Mouse (Mus musculus) ES-Bruce4 (cell line): Measurements from ENCODE around the gene Fam19a5. TPM values are rescaled to one million over a fixed set of nuclear protein-coding genes. Genes with fewer than 3 reads are reported as not detected.

Source experiments
- H3K27ac ChIP-seq: 2 replicates; pipeline ENCODE4 v1.5.1; 2012; ENCODE audit warnings: low read length, inconsistent platforms; ENCODE audit not compliant: insufficient read depth
- H3K27me3 ChIP-seq: 2 replicates; pipeline ENCODE4 v1.6.1; 2012; ENCODE audit warnings: mild to moderate bottlenecking, low read length, inconsistent platforms; ENCODE audit not compliant: control insufficient read depth, poor library complexity, insufficient read depth, severe bottlenecking
- H3K36me3 ChIP-seq: 2 replicates; pipeline ENCODE4 v1.6.1; 2012; ENCODE audit warnings: inconsistent platforms, mild to moderate bottlenecking, low read length, moderate library complexity; ENCODE audit not compliant: control insufficient read depth, poor library complexity, insufficient read depth, severe bottlenecking
- H3K4me1 ChIP-seq: one replicate; pipeline ENCODE4 v1.8.1; 2011; ENCODE audit warnings: low read length; ENCODE audit not compliant: control insufficient read depth, insufficient read depth
- H3K4me3 ChIP-seq: 2 replicates; pipeline ENCODE4 v1.5.1; 2011; ENCODE audit warnings: low read depth, mild to moderate bottlenecking, low read length
- H3K9ac ChIP-seq: 2 replicates; pipeline ENCODE4 v1.6.1; 2012; ENCODE audit warnings: low read depth, mild to moderate bottlenecking, inconsistent platforms; ENCODE audit not compliant: poor library complexity, severe bottlenecking
- H3K9me3 ChIP-seq: replicated peaks from 2 replicates; pipeline ENCODE4 v1.6.1; 2012; ENCODE audit warnings: mild to moderate bottlenecking, low read length, inconsistent platforms; ENCODE audit not compliant: control insufficient read depth, poor library complexity, insufficient read depth, severe bottlenecking
- CTCF ChIP-seq: IDR thresholded peaks from one replicate; pipeline ENCODE4 v1.8.1; 2011; ENCODE audit warnings: low read depth, low read length
- EP300 ChIP-seq: IDR thresholded peaks from 2 replicates; pipeline ENCODE4 v1.6.1; 2011; ENCODE audit warnings: low read depth, low read length; ENCODE audit not compliant: insufficient read depth
- POLR2A ChIP-seq: IDR thresholded peaks from one replicate; pipeline ENCODE4 v1.8.1; 2011; ENCODE audit warnings: low read length; ENCODE audit not compliant: insufficient read depth
- polyA plus RNA-seq: library from polyadenylated mRNA; stranded (reverse); fragments of >200 nt; gene quantifications from 2 replicates; pipeline ENCODE4 v1.2.4, GENCODE M21; 2011; ENCODE audit warnings: low read depth; ENCODE audit not compliant: missing spikeins, insufficient read depth, insufficient read length

The Fam19a5 gene
- polyA plus RNA-seq, 1 experiment = 3.2 TPM

GRCm38 (mm10) chr15:87686415-87687040 lies 142.4 kb downstream of the Fam19a5 start:
- no peak for TF ChIP-seq CTCF
- no peak for TF ChIP-seq EP300
- TF ChIP-seq POLR2A = no peak
- H3K9ac ChIP-seq = no peak overlapping the region
- no peaks in the 10 kb centered on the region for H3K4me1 ChIP-seq
- no peaks in the 10 kb centered on the region for H3K9me3 ChIP-seq
- H3K4me3 ChIP-seq = no peak overlapping the region
- H3K27me3 ChIP-seq = no peaks in the 10 kb centered on the region
- no peaks in the 10 kb centered on the region for H3K36me3 ChIP-seq
- H3K27ac ChIP-seq = no peak overlapping the region

DNA sequence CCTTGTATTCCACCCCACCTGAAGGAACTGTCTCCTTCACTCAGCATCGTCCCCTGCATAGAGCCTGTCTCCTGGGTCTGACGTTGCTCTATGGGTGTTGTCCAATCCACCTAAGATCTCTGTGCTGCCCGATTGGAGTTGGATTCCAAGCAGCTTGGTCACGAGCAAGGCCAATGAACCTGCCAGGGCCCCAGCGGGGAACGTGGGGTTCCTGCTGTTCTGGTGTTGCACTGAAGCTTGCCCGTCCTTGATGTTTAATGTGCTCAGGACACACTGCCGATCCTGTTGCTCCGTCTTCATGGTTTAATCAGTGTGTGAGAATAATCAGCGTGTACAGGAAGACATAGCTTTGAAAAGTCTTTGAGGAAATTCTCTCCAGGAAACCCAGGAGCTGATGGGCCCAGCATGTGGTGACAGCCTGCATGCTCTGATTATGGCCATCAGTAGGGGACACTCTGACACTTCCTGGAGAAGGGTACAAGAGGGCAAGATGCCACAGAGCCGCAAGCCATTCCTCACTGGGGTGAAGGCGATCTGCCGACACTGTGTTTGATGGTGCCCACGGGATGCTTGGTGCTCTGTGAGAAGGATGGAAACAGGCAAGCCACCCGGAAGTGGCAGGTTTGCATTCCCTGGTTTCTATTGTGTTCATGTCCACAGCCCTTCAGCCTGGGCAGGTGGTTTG lies 147.3 kb downstream of the Fam19a5 start:
- H3K9me3 ChIP-seq = no peaks in the 10 kb centered on the region
- no peaks in the 10 kb centered on the region for H3K27me3 ChIP-seq
- no peaks in the 10 kb centered on the region for H3K36me3 ChIP-seq
- TF ChIP-seq CTCF = no peak
- no peak for TF ChIP-seq EP300
- TF ChIP-seq POLR2A = no peak
- H3K27ac ChIP-seq = no peak overlapping the region
- no peak overlapping the region for H3K4me3 ChIP-seq
- H3K9ac ChIP-seq = no peak overlapping the region
- H3K4me1 ChIP-seq = no peaks in the 10 kb centered on the region

DNA sequence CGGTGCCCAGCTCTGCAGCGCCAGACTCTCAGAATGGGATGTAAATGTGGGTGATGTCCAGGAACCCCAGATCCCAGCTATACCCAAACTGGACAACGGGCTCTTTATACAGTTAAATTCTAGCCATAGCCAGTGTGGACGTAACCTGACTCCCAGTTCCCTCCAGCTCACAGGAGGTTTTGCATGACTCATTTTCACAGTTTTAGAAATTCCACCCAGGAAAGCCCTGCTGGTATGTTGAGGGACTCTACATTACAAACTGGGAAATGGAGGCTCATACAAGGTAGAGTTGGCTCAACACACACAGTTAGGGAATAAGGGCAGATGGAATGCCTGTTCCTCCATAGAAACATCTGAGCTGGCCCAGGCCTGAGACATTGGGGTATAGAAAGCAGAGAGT lies 147.9 kb downstream of the Fam19a5 start:
- no peak overlapping the region for H3K27ac ChIP-seq
- no peaks in the 10 kb centered on the region for H3K4me1 ChIP-seq
- no peaks in the 10 kb centered on the region for H3K27me3 ChIP-seq
- no peaks in the 10 kb centered on the region for H3K36me3 ChIP-seq
- TF ChIP-seq CTCF (no peak), POLR2A (no peak), EP300 (no peak)
- no peak overlapping the region for H3K9ac ChIP-seq
- no peaks in the 10 kb centered on the region for H3K9me3 ChIP-seq
- H3K4me3 ChIP-seq = no peak overlapping the region

- Histone ChIP-seq H3K27me3 (no peaks in the 10 kb centered on the region), H3K9me3 (no peaks in the 10 kb centered on the region), H3K36me3 (no peaks in the 10 kb centered on the region), H3K27ac (no peak overlapping the region), H3K9ac (no peak overlapping the region), H3K4me3 (no peak overlapping the region), H3K4me1 (no peaks in the 10 kb centered on the region)
- TF ChIP-seq EP300 (no peak), POLR2A (no peak), CTCF (no peak)
Observed at GRCm38 (mm10) chr15:87692394-87692793, 148.3 kb downstream of the Fam19a5 start.

- no peaks in the 10 kb centered on the region for H3K9me3 ChIP-seq
- H3K27me3 ChIP-seq = no peaks in the 10 kb centered on the region
- no peak overlapping the region for H3K9ac ChIP-seq
- H3K4me3 ChIP-seq = no peak overlapping the region
- no peaks in the 10 kb centered on the region for H3K36me3 ChIP-seq
- TF ChIP-seq POLR2A (no peak), CTCF (no peak), EP300 (no peak)
- no peak overlapping the region for H3K27ac ChIP-seq
- no peaks in the 10 kb centered on the region for H3K4me1 ChIP-seq
Observed at GRCm38 (mm10) chr15:87692865-87693513, 148.9 kb downstream of the Fam19a5 start.
